Mouse (Mus musculus): ENCODE data around the gene Bach2. TPM values are rescaled to one million over a fixed set of nuclear protein-coding genes. Genes with fewer than 3 reads are reported as not detected.

Gene Bach2
- total RNA-seq, 2 experiments from 2014 or later: 13.7 to 14.0 TPM

DNA sequence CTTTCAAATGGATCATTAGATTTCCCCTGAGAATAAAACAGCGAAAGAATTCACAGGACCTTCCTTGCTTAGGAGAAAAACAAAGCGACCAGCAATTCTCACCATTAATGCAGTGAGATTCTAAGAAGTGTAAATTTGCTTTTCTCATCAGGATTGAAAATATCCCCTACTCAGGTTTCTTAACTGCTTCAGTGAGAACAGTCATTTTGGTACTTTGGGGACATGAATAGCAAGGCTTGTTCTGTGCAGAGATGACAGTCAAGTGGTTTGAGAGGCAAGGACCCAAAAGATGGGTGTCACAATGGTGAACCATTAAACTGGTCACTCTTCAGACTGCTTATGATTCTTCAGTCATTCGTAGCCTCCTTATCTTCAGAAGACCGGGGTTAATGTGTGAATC is 263.6 kb downstream of the Bach2 start:
- DNase-seq: no peak

DNA sequence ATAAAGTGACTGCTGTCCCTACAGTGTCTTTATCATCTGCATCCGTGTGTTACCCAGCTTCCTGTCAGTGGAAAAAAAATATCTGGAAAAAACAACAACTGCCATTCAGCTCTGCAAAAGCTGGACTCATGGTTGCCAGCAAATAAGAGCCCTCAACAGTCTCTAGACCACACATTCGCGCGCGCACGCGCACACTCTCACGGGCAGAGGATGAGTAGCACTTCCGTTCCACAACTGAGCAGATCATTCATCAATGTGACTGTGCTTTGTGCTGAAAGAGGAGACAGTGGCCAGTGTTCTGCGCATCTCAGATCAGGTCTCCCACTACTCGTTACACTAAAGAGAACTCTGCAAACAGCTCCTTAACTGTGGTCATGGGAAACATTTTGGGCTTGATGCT is 265.6 kb downstream of the Bach2 start:
- DNase-seq: no peak

DNA sequence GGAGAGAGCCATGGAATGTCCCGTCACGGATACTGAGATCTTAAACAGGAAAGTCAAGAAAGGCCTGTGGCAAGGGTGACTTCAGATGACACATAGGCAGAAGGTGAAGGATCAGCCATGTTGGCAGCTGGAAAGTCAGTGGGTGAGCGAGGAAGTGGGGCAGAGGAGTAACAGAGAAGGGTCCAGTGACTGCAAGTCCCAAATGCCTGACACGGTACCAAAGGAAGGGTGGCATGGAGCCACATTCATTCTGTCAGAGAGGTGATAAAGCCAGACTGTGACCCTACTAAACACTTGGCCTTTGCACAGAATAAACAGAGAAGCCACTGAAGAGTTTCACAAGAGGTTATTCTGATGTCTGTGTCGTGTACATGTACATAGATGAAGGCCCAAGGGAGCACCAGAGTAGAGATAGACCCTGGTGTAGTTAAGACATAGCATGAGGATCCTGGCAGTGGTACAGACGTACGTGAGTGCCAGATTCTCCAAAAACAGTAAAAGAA is 267.8 kb downstream of the Bach2 start:
- no peak for DNase-seq

DNA sequence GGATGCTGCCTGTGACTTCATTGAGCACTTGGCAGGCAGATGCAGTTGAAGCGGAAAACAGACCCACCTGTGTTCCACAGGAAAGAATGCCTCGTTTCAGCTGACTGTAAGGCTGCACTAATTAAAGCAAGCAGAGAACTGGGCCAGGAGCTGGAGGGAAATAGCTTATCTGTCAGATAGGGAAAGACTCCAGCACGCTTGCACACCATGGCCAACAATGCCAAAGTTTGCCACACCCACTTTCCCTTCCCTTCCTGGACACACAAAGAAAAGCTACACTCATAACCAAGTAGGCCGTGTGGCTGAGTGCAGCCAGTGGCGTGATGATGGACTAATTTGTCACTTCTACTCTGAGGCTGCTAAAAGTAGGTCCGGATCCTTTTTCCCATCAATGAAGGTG is 268.4 kb downstream of the Bach2 start:
- no peak for DNase-seq

DNA sequence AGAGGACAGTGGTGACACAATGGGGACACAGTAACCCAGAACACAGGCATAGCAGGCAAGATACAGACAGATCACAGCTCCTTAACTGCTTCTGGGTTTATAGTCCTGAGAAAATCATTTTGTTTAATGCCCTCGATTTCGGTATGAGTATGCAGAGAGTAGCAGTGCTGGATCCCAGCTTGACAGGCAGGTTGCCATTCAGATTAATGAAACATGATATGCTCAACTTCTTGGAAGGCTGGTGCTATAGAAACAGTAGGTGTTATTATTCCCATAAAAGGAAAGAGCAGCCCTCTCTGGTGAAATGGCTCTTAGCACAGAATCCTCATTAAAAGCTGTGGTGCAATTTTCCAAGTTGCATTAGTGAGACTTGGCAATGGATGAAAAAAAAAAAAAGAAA is 270.0 kb downstream of the Bach2 start:
- DNase-seq: no peak

DNA sequence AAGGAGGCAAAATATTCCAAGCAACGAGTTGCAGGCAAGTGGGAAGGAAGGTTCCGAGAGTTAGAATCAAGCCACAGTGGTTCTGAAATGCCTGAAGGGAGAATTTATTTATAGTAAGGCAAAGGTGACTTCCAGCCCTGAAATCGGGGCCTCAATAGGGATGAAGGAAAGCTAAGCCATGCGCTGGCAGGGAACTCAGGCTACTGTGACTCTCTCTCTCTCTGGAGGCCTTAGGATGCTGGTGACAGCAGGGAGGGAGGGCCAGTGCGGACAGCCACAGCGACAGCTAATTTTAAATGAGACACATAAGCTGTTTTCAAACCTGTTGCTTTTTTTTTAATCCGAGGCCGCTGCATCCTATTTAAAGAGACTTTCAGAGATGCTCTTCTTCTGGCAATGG is 270.4 kb downstream of the Bach2 start:
- DNase-seq: no peak

DNA sequence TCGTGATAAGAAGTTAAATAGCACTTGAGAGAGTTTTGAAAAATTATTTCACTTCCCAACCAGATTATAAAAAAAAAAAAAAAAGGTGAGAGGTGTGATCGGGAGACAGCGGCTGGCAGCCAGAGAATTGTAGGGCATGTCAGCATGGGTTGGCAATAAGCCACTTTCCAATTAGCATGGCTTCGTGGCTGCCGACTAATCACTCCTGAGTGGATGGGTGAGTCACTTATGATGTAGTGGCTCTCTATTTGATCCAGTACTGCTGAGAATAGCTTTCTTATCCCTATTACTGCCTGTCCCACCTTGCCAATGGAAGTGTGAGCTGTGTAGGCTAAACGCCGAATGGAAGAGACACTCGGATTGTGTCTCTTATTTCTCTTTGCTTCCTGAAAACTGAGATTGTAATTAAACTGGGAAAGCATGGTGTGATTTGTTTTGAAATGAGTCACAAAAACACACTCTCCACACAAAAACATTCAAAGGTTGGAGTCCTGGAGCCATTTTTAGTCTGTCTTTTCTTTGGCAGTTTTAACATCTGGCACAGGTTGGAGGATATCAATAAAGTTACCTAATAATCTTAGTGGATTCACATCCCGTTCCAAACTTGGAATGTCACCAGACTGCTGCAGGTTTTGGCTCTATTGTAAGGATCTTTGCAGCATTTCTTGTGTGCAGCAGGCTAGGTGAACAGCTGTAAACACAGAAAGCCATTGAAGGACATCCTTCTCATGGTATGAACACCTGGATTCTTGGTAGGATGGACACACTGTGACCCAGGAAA is 271.4 kb downstream of the Bach2 start:
- no peak for DNase-seq

DNA sequence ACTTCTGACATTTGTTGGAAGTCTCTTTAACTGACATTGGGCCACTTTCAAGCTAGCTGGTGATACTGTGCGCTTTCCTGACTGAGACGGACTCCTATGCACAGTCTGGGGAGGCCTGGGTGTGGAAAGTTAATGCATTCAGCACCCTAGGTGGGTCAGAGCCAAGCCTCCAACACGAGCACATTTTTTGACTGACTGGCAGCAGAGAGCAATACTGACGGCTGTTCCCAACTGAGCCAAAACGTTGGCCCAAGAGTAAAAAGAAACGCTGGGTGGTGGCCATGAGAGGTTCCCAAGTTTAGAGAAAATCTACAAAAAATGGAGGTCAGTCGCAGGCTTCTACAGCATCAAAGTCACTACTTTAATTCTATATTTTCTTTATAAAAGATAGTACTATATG is 272.3 kb downstream of the Bach2 start:
- no peak for DNase-seq

DNA sequence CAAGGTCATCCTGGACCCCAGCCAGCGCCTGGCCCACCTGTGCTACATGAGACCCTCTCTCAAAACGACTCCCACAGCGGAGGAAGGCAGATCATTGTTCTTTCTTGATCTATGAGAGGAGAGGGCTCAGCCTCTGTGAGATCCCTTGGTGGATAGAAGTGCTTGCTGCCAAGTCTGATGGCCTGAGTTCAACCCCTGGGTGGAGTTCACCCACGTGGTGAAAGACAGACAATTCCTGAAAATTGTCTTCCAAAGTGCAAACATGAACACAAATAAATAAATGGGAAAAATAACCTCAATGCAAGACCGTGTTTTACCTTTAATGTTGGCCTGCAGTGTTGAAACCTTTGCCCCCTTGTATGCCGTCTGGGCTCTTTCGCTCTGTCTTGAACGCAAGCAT is 277.5 kb downstream of the Bach2 start:
- no peak for DNase-seq

DNA sequence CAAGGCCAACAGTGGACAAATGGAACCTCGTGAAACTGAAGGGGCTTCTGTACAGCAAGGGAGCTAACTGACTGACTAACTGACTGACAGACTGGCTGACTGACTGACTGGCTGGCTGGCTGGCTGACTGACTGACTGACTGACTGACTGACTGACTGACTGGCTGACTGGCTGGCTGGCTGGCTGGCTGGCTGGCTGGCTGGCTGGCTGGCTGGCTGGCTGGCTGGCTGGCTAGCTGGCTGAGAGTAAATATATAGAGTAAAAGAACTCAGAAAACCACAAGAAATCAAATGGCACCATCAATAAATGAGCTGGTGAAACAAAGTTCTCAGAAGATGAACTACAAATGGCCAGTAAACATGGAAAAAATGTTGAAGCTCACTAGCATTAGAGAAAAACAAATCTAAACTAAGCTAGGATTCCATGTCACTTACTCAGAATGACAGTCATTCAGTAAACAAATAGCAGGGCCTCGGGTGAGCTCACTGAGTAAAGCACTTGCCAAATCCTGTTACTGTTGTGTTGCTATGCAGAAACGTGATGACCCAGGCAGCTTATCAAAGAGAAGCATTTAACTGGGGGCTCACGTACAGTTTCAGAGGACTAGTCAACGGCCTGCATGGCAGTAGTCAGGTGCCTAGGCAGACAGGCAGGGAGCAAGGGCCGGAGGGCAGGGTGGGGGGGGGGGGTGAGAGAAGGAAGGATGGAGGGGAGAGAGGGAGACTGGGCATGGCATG is 280.4 kb downstream of the Bach2 start:
- DNase-seq: no peak

DNA sequence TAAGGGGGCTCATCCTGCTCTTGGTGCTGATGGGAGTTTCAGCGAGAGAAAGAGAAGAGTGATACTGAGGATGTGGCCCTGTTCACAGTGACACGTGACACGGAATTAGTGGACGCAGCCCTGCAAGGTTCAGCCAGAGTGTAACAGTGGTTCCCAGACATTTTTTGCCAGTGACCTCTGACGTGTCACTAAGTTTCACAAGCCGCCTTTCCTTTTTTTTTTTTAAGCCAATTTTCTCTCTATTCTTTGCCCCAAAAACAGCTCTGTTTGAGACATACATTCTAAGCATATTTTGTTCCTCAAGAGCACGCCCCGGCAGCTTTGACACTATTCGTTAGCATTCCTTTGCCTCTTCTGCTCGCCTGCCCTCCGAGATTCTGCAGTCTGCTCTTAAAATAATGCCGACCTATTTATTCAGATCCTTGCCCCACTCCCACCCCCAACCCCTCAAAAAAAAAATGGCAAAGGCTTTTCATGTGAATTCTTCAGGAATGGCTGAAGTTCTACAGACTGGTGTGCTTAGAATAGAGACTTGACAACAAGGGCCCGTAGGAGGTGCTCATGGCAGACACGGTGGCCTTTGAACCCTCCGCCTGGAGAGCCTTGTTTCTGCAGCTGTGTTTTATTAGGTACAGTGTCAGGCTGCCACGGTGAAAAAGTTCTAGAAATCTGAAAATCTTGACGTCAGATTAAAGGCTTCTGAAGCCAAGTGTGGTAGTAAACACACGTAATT is 282.2 kb downstream of the Bach2 start:
- no peak for DNase-seq

DNA sequence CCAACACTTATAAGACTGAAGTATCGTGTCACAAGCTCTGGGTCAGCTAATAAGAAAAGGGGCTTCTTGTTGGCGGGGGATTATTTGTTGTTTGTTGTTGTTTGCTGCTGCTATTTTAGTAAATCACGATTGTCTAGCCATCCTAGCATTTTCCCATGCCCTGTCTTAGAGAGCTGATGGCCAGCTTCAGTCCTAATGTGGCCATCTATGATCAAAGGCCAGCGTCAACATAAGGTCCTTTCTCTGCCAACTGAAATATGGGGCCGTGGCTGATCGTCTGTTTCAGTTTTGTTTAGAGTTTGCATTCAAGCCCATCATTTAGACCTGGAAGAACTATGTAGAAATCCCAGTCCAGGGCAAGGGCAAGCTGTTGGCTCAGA is 282.7 kb downstream of the Bach2 start:
- DNase-seq: no peak

DNA sequence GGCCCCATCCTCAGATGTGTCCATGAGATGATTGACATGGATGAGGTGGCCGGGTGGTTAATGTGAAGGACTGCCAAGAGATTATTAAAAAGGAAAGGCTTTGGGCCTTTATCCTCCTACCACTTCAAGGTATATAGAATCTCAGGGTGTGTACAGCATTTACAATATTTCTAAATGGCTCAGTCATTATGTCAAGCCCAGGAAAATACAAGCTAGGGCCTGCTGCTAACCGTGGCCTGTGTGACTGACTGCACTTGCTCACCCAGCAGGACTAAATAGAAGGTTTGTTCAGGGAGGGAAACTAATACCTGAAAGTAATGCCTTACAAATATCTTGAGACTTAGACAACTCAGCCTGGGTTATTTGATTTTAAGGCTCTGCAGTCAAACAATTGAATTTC is 283.4 kb downstream of the Bach2 start:
- DNase-seq: no peak

DNA sequence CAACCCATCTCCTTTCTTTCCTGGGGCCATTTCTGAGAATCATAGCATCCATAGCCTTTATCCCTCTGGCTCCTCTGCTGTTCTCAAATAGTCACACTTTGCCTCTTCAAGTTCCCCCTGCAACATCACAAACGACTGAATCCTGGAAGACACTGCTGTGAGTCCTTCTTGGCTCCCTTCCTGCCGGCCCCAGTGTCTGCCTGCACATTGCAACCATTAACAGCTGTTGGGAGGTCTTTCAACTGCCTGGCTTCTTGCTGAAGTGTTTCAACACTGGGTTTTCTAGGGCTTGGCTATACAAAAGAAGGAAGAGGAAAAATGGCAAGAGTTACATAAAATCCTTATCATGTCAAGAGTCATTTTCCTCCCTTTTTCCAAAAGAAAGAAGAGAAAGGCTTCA is 285.7 kb downstream of the Bach2 start:
- no peak for DNase-seq

DNA sequence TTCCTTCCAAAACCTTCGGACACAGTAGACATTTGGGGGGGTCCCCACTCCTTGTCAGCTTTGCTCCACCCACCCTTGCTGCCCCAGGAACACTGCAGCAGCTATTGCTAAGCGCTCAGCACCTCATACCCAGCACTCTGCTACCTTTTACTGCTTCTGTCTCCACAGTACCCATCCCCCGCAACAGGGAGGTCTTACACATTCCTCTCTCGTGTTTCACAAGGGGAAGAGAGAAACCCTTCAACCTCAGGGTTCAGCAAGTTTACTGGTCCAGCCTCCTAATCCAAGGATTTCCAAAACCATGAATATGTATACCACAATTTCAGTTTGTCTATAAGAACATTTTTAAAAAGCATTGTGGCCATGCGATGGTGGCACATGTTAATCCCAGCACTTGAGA is 286.4 kb downstream of the Bach2 start:
- no peak for DNase-seq

DNA sequence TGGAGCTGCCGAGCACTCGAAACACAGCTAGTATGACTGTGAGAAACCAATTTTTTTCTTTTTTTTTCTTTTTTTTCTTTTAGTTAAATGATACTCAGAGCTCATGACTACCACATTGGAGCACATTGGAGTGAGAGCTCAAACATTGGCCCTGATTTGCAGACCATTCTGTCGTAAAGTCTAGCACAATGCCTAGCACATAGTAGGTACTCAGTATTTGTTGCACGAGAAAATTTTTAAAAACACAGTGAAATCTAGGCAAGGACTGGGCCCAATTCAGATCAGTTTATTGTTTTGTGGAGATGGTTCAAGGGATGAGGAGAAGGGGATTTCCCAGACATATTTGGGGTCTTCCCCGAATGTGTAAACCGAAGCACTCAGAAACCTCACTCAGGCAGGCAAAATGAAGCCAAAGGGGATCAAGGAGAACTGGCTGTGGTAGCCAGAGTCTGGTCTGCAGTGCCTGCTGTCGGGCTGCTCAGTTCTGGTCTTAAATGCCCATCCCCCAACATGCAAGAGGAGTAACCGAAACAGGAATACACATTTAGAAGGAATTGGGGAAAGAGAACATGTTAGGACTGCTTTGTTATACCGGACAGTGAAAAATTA is 287.7 kb downstream of the Bach2 start:
- DNase-seq: no peak

DNA sequence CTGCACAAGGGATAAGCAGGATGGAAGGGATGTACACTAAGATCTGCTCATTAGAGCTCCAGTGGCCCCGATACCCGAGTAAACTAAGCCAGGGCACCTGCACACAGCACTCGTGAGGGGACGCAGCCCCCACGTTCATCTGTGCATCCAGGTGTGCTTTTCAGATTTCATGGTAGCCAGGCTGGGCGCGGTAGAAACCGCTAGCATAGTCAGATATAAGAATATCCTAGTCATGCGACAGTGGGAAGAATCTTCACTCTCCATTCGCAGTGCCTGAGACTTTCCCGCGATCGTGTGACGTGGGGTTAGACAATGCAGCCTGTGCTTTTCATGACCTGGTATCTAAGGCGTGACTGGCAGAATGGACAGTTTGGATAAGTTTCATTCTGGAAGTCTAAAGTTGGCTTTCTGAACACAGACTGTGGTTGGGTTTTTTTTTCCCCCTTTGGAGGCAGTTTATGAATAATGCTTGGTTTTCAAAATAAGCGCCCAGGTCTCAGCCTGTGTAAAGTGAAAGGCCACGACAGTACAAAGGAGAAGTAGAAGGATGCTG is 290.9 kb downstream of the Bach2 start:
- DNase-seq: no peak

DNA sequence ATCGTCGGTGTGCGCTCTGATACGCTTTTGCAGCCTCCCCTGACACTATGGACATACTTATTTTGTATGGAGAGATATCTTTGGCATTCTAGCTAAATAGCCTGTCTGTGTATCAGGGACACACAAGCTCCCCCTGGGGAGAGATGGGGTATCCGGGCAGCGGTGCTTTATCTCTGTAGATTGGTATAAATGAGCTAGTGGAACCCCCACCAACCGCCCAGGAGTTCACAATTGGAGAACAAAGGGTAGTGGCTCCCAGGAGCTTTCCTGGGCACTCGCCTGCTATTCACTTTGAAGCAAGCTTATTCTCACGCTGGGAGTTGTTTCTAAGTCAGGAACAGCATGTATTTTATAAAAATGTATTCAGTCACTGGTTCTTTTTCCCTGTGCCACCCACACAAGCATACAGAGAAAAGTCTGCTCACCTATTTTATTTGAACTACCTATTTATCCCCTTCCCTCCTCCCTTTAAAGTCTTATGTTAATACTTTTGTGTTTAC is 291.9 kb downstream of the Bach2 start:
- no peak for DNase-seq

DNA sequence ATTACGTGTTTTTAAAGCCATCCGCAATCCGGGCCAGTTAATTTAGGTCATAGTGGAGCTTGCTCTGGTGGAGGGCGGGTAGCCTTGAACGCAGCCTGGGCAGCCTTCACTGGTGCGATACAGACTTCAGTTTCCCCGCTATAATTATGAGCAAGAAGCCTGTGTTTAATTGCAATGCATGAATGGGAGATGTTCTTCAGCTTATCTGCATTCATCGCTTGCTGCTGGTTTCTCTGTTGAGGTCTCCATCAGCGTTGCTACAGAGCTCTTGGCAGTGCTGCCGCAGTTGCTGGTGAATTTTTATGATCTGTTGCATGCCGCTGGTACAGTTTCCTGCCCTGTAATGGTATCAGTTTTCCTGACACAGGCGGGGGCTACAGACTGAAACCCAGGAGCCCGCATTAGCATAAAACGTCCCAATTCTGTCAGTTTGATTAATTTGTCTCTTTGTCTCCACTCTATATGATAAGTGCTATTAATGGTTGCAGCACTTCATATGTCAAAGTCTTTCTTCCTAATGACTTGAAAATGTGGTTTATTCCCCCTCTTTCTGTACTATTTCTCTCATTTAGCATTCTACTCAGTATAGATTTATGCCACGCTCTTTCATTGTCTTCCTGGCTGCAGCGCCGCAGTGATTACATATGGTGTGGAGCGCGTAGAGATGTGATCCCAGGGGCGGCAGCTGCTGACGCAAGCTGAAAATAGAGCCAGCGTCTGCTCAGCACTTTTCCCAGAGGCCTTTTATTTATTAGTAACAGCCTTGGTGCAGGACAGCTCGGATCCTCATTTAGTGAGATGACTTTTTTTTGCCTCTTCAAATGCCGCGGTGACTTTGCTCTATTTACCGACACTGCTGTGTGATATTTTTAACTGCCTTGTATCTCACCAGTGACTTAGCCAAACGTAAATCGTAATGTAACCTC is 292.6 kb downstream of the Bach2 start:
- peak; percentile 56 to 57 for DNase-seq

DNA sequence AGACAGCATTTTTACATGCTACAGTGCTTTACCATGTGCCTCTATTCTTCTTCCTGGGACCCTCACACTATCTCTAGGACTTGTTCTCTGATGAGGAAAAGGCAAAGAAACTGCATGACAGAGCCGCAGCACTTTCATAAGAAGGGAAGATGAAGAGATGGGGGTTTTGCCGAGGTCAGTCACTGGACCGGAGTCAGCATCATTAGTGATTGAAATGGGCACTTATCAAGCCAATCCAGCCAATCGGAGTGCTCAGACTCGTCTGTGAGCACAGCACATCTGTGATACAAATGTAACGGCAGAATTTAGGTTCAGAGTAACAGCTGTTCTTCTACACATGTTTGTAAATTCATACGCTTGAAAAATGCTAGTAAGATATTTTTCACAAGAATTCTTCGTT is 293.5 kb downstream of the Bach2 start:
- DNase-seq: no peak

DNA sequence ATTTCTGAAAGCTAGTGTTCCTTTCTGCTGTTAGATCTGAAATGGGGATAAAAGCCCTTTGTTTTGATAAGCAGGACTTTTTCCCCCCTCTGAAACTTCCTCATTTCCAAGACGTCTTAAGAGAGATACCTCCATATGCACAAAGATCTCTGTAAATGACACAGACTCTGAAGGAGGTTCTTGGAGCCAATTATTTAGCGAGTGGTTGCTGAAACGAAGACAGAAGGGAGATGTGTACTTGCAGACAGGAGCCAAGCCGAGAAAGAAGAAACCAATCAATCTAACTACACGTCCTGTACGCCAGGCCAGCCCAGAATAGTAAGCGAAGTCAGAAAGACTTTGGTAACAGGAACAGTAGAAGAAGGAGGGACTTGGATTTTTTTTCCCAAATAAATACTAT is 295.1 kb downstream of the Bach2 start:
- no peak for DNase-seq
